Mouse (Mus musculus): ENCODE data around the gene Mast2. TPM values are rescaled to one million over a fixed set of nuclear protein-coding genes. Genes with fewer than 3 reads are reported as not detected.

The Mast2 gene
- polyA plus RNA-seq (2016; fragmentation: Nextera tagmentation; extraction: Ambion mirVana): 21.7 and 24.9 TPM in 2 replicates

DNA sequence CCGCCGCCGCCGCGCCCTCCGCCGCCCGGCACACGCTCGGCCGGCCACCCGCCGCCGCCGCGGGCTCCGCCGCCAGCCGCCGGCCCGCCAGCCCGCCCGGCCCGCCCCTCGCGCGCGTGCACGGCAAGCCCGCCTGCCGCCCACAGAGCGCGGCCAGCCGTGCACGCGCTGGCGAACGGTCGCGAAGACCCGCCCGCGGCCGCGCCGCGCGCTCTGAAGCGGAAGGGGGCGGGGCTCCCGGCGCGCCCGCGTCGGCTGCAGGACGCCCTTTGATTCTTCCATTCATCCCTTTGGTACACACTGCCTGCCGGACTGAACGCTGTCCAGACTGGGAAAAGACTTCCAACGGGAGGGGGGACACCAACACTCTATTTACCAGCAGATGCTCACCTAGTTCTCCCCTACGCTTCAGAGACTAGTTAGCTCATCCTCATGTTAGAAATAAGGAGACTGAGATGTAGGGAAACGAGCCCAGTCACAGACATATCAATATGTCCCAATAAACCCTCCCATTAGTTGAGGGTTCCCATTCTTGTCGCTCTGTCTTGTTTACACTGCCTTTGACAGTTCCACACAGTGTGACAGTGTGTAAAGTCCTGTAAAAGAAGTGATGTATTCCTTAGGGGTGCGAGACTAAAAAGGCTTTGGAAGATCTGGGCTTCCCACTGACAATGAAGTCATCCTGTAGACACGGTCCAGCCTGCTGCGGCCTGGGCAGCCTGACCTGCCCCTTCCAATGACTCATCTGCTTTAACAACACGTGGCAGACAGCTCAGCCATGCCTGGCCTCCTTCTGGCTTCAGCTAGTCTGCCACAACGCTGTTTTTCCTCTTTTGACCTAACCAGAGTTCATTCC is at the start of gene Mast2:
Gene Mast2, minus strand, starts transcription at position 58 of the 856 bp plus-strand sequence.
- 3% methylated on average over 55 of the region's 68 CpGs for WGBS

GRCm38 (mm10) chr4:116507425-116508218 is 43.6 kb upstream of the Mast2 start, which contains the start of gene Ipp:
Gene Ipp (plus strand): TSS chr4:116507549.
- Histone ChIP-seq H3K27me3 (no peaks in the 10 kb centered on the region), H3K27ac (peak within 1 kb of the TSS; percentile 91), H3K4me1 (peaks cover 9% of the 10 kb centered on the region; the same call in 1 of the 2 replicates), H3K36me3 (no peaks in the 10 kb centered on the region), H3K9ac (peak within 1 kb of the TSS; percentile 77), H3K4me2 (replicated peaks) (peak within 1 kb of the TSS; percentile 59), H3K4me3 (peak within 1 kb of the TSS; percentile 61), H3K9me3 (no peaks in the 10 kb centered on the region)
- peak; percentile 95 for ATAC-seq (ENCODE audit: insufficient number of reproducible peaks, insufficient read depth, low FRiP score, low TSS enrichment)
- WGBS: under 1% methylated on average over 53 of the region's 55 CpGs

More for the DNA sequence above, at the start of gene Mast2:
- Histone ChIP-seq H3K27ac (peak within 1 kb of the TSS; percentile 91), H3K9me3 (no peaks in the 10 kb centered on the region), H3K4me1 (peaks cover 20% of the 10 kb centered on the region), H3K4me2 (replicated peaks) (peak within 1 kb of the TSS; percentile 60), H3K27me3 (no peaks in the 10 kb centered on the region), H3K36me3 (no peaks in the 10 kb centered on the region), H3K4me3 (peak within 1 kb of the TSS; percentile 99), H3K9ac (peak within 1 kb of the TSS; percentile 95)
- peak; percentile 83 for ATAC-seq (ENCODE audit: insufficient number of reproducible peaks, insufficient read depth, low FRiP score, low TSS enrichment)

- 23% methylated on average over 11 of the region's 11 CpGs for WGBS
- Histone ChIP-seq H3K27me3 (no peaks in the 10 kb centered on the region), H3K27ac (peak overlapping the region; percentile 91; the same call in 1 of the 2 replicates), H3K4me1 (peaks cover 9% of the 10 kb centered on the region; the same call in 1 of the 2 replicates), H3K9ac (peak overlapping the region; percentile 77), H3K4me3 (peak overlapping the region; percentile 61), H3K36me3 (no peaks in the 10 kb centered on the region), H3K4me2 (replicated peaks) (peak overlapping the region; percentile 59), H3K9me3 (no peaks in the 10 kb centered on the region)
- ATAC-seq (ENCODE audit: insufficient number of reproducible peaks, insufficient read depth, low FRiP score, low TSS enrichment): no peak
These were observed 43.0 kb upstream of the Mast2 start for GRCm38 (mm10) chr4:116506886-116507424.

- H3K4me1 ChIP-seq: no peaks in the 10 kb centered on the region
- WGBS: 82% methylated on average over 3 of the region's 3 CpGs
- H3K9me3 ChIP-seq: no peaks in the 10 kb centered on the region
- H3K27ac ChIP-seq: no peak overlapping the region
- H3K4me3 ChIP-seq: no peak overlapping the region
- H3K9ac ChIP-seq: no peak overlapping the region
- H3K4me2 ChIP-seq (replicated peaks): no peak overlapping the region
- H3K27me3 ChIP-seq: no peaks in the 10 kb centered on the region
- ATAC-seq (ENCODE audit: insufficient number of reproducible peaks, insufficient read depth, low FRiP score, low TSS enrichment): no peak
- no peaks in the 10 kb centered on the region for H3K36me3 ChIP-seq
These were observed 36.0 kb upstream of the Mast2 start for GRCm38 (mm10) chr4:116499978-116500377.

DNA sequence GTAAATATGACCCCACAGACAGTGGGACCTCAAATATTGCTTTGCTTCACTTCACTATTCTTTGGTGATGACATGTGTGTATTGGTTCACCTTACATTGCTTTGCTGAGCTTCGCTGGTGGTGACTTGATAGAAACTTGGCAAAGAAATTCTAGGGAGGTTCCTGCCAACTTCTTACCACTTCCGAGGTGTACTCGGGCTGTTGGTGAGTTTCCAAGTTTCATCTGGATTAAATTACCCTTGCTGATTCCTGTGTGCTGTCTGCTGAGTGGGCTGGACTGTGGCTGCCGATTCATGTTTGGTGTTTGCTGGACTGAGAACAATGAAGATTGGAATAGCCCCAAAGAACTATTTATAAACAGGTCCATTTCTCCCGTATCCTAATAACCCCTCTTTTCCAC is 29.7 kb upstream of the Mast2 start:
- H3K4me3 ChIP-seq: no peak overlapping the region
- H3K4me1 ChIP-seq: no peaks in the 10 kb centered on the region
- no peaks in the 10 kb centered on the region for H3K9me3 ChIP-seq
- WGBS: 74% methylated on average over 5 of the region's 5 CpGs
- no peak overlapping the region for H3K4me2 ChIP-seq (replicated peaks)
- H3K9ac ChIP-seq: no peak overlapping the region
- H3K36me3 ChIP-seq: no peaks in the 10 kb centered on the region
- no peak overlapping the region for H3K27ac ChIP-seq
- no peaks in the 10 kb centered on the region for H3K27me3 ChIP-seq
- no peak for ATAC-seq (ENCODE audit: insufficient number of reproducible peaks, insufficient read depth, low FRiP score, low TSS enrichment)

DNA sequence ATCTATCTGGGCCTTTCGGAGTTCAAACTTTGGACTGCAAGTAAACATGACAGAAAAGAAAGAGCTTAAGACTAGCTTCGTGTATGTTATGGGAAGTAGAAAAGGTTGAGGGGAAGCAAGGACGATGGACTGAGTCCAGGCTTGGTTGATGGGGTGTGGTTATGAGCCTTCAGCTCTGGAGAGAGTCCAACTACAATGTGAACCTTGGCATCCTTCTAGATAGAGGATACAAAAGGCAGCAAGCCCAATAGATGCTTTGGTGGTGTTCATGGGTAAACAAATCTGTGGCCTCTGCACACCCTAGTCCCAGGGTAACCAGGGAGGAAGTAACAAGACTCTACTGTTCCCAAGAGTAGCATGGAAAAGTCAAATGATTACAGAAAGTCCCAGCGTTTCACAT is 28.5 kb upstream of the Mast2 start:
- H3K36me3 ChIP-seq: no peaks in the 10 kb centered on the region
- no peaks in the 10 kb centered on the region for H3K27me3 ChIP-seq
- H3K4me3 ChIP-seq: no peak overlapping the region
- 82% methylated on average over 4 of the region's 4 CpGs for WGBS
- H3K27ac ChIP-seq: no peak overlapping the region
- no peak for ATAC-seq (ENCODE audit: insufficient number of reproducible peaks, insufficient read depth, low FRiP score, low TSS enrichment)
- no peaks in the 10 kb centered on the region for H3K9me3 ChIP-seq
- H3K4me2 ChIP-seq (replicated peaks): no peak overlapping the region
- H3K4me1 ChIP-seq: no peaks in the 10 kb centered on the region
- no peak overlapping the region for H3K9ac ChIP-seq

- H3K4me1 ChIP-seq: no peaks in the 10 kb centered on the region
- H3K9ac ChIP-seq: no peak overlapping the region
- H3K36me3 ChIP-seq: no peaks in the 10 kb centered on the region
- no peak overlapping the region for H3K27ac ChIP-seq
- no peak for ATAC-seq (ENCODE audit: insufficient number of reproducible peaks, insufficient read depth, low FRiP score, low TSS enrichment)
- 85% methylated on average over 2 of the region's 2 CpGs for WGBS
- H3K27me3 ChIP-seq: no peaks in the 10 kb centered on the region
- H3K9me3 ChIP-seq: no peaks in the 10 kb centered on the region
- no peak overlapping the region for H3K4me2 ChIP-seq (replicated peaks)
- H3K4me3 ChIP-seq: no peak overlapping the region
These were observed 27.9 kb upstream of the Mast2 start for GRCm38 (mm10) chr4:116491886-116492285.

GRCm38 (mm10) chr4:116491119-116491536 is 27.1 kb upstream of the Mast2 start:
- Histone ChIP-seq H3K36me3 (no peaks in the 10 kb centered on the region), H3K9ac (no peak overlapping the region), H3K4me2 (replicated peaks) (no peak overlapping the region), H3K4me3 (no peak overlapping the region), H3K27ac (no peak overlapping the region), H3K4me1 (no peaks in the 10 kb centered on the region), H3K9me3 (no peaks in the 10 kb centered on the region), H3K27me3 (no peaks in the 10 kb centered on the region)
- WGBS: 73% methylated on average over 2 of the region's 2 CpGs
- ATAC-seq (ENCODE audit: insufficient number of reproducible peaks, insufficient read depth, low FRiP score, low TSS enrichment): no peak

GRCm38 (mm10) chr4:116483476-116483875 is 19.5 kb upstream of the Mast2 start:
- 19% methylated on average over 2 of the region's 2 CpGs for WGBS
- Histone ChIP-seq H3K4me1 (no peaks in the 10 kb centered on the region), H3K9ac (no peak overlapping the region), H3K4me2 (replicated peaks) (no peak overlapping the region), H3K36me3 (no peaks in the 10 kb centered on the region), H3K4me3 (no peak overlapping the region), H3K9me3 (no peaks in the 10 kb centered on the region), H3K27me3 (no peaks in the 10 kb centered on the region), H3K27ac (no peak overlapping the region)
- ATAC-seq (ENCODE audit: insufficient number of reproducible peaks, insufficient read depth, low FRiP score, low TSS enrichment): no peak

DNA sequence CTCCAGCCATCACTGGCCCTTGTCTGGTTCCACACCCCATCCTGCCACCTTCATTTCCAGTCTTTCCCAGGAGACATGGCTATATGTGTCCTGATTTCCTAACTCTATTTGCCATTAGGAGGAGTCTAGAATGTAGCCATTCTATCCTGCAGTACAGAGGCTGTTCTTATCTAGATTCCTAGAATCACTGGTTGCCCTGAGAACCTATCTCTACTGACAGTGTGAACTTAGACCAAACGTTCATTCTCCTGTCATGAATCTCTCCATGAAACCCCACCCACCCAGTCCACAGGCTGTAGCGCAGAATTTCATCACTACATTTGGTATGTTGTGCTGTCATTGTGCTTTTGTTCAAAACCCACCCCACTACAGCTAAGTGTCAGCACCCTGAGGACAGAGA is 17.3 kb upstream of the Mast2 start:
- no peak overlapping the region for H3K4me3 ChIP-seq
- H3K9ac ChIP-seq: no peak overlapping the region
- no peaks in the 10 kb centered on the region for H3K4me1 ChIP-seq
- no peak for ATAC-seq (ENCODE audit: insufficient number of reproducible peaks, insufficient read depth, low FRiP score, low TSS enrichment)
- H3K27me3 ChIP-seq: no peaks in the 10 kb centered on the region
- no peaks in the 10 kb centered on the region for H3K9me3 ChIP-seq
- H3K27ac ChIP-seq: no peak overlapping the region
- H3K36me3 ChIP-seq: no peaks in the 10 kb centered on the region
- WGBS: 72% methylated on average over 2 of the region's 2 CpGs
- no peak overlapping the region for H3K4me2 ChIP-seq (replicated peaks)

- Histone ChIP-seq H3K27me3 (no peaks in the 10 kb centered on the region), H3K27ac (peak overlapping the region; percentile 91), H3K36me3 (no peaks in the 10 kb centered on the region), H3K9ac (peak overlapping the region; percentile 95), H3K4me1 (peaks cover 20% of the 10 kb centered on the region), H3K4me2 (replicated peaks) (peak overlapping the region; percentile 60), H3K9me3 (no peaks in the 10 kb centered on the region), H3K4me3 (peak overlapping the region; percentile 99)
- peak; percentile 75 for ATAC-seq (ENCODE audit: insufficient number of reproducible peaks, insufficient read depth, low FRiP score, low TSS enrichment)
- 1% methylated on average over 73 of the region's 74 CpGs for WGBS
These were observed 505 bp downstream of the Mast2 start for GRCm38 (mm10) chr4:116463231-116464125.

All from embryonic facial prominence, embryonic 12.5 days (tissue).